Mouse (Mus musculus) myocyte (in vitro differentiated cells): ENCODE measurements around the gene Mapk13. TPM values are rescaled to one million over a fixed set of nuclear protein-coding genes. Genes with fewer than 3 reads are reported as not detected.

ENCODE experiments used
- H3K27me3 ChIP-seq: one replicate; pipeline ENCODE4 v1.6.1; 2011; ENCODE audit not compliant: control insufficient read depth, insufficient read depth, insufficient read length
- H3K36me3 ChIP-seq: one replicate; pipeline ENCODE4 v1.6.1; 2011; ENCODE audit not compliant: control insufficient read depth, insufficient read depth
- H3K4me2 ChIP-seq: one replicate; pipeline ENCODE4 v1.6.1; 2011; ENCODE audit warnings: low read depth, control low read depth
- H3K4me3 ChIP-seq: one replicate; pipeline ENCODE4 v1.5.1; 2011; ENCODE audit warnings: mild to moderate bottlenecking, control low read depth, moderate library complexity
- H3K79me2 ChIP-seq: one replicate; pipeline ENCODE4 v1.6.1; 2011; ENCODE audit not compliant: control insufficient read depth, insufficient read depth
- H3ac ChIP-seq: one replicate; pipeline ENCODE4 v1.6.1; 2011; ENCODE audit not compliant: control insufficient read depth, insufficient read length
- CEBPB ChIP-seq: IDR thresholded peaks from 2 replicates; pipeline ENCODE4 v1.6.1; 2011; ENCODE audit warnings: mild to moderate bottlenecking, moderate library complexity; ENCODE audit not compliant: poor library complexity, insufficient read depth, severe bottlenecking
- E2F4 ChIP-seq: IDR thresholded peaks from one replicate; pipeline ENCODE4 v1.6.1; 2011; ENCODE audit warnings: mild to moderate bottlenecking, control low read depth, moderate library complexity; ENCODE audit not compliant: insufficient read depth
- MAX ChIP-seq: IDR thresholded peaks from one replicate; pipeline ENCODE4 v1.6.1; 2011; ENCODE audit warnings: low read depth, mild to moderate bottlenecking, control low read depth
- MYOD1 ChIP-seq, 3 experiments: IDR thresholded peaks; one replicate each; pipeline ENCODE4 v1.6.1; 2011; ENCODE audit warnings: control low read depth in 2 of 3, low read depth in 2 of 3, mild to moderate bottlenecking in 2 of 3, moderate library complexity in 1 of 3; ENCODE audit not compliant: insufficient read length in 2 of 3, control insufficient read depth in 1 of 3
- MYOG ChIP-seq, 3 experiments: IDR thresholded peaks; one replicate each; pipeline ENCODE4 v1.6.1; 2011; ENCODE audit warnings: control low read depth in 2 of 3, low read depth in 2 of 3, mild to moderate bottlenecking in 2 of 3; ENCODE audit not compliant: insufficient read length in 2 of 3, control insufficient read depth in 1 of 3, insufficient read depth in 1 of 3
- POLR2A ChIP-seq: IDR thresholded peaks from one replicate; pipeline ENCODE4 v1.6.1; 2011; ENCODE audit warnings: low read depth, mild to moderate bottlenecking, control low read depth, moderate library complexity; ENCODE audit not compliant: insufficient read length
- POLR2AphosphoS2 ChIP-seq: IDR thresholded peaks from one replicate; pipeline ENCODE4 v1.6.1; 2011; ENCODE audit warnings: low read depth, control low read depth; ENCODE audit not compliant: insufficient read length
- REST ChIP-seq: IDR thresholded peaks from one replicate; pipeline ENCODE4 v1.6.1; 2011; ENCODE audit warnings: mild to moderate bottlenecking, control low read depth, moderate library complexity; ENCODE audit not compliant: insufficient read depth, insufficient read length
- SRF ChIP-seq: IDR thresholded peaks from one replicate; pipeline ENCODE4 v1.6.1; 2011; ENCODE audit warnings: low read depth; ENCODE audit not compliant: control insufficient read depth, insufficient read length
- TCF12 ChIP-seq: IDR thresholded peaks from one replicate; pipeline ENCODE4 v1.6.1; 2011; ENCODE audit warnings: mild to moderate bottlenecking, control low read depth; ENCODE audit not compliant: poor library complexity, insufficient read depth, severe bottlenecking
- TCF3 ChIP-seq: IDR thresholded peaks from one replicate; pipeline ENCODE4 v1.6.1; 2011; ENCODE audit warnings: low read depth, control low read depth; ENCODE audit not compliant: insufficient read length
- USF1 ChIP-seq: IDR thresholded peaks from one replicate; pipeline ENCODE4 v1.6.1; 2011; ENCODE audit warnings: low read depth, mild to moderate bottlenecking, control low read depth, moderate library complexity
- polyA plus RNA-seq: library from polyadenylated mRNA; unstranded; fragments of >200 nt; fragmentation: generic; extraction: Trizol; gene quantifications from one replicate; pipeline ENCODE4 v1.2.1, GENCODE M21; 2012; ENCODE audit warnings: missing spikeins

The Mapk13 gene
- polyA plus RNA-seq, 1 experiment: 0.08 TPM

- H3K79me2 ChIP-seq: no peaks in the 10 kb centered on the region
- no peaks in the 10 kb centered on the region for H3K36me3 ChIP-seq
- H3K27me3 ChIP-seq: no peaks in the 10 kb centered on the region
- TF ChIP-seq USF1: no peak
- H3ac ChIP-seq: no peak overlapping the region
- H3K4me2 ChIP-seq: no peak overlapping the region
- H3K4me3 ChIP-seq: no peak overlapping the region
Measured at GRCm38 (mm10) chr17:28785036-28785435, 15.9 kb downstream of the Mapk13 start.

DNA sequence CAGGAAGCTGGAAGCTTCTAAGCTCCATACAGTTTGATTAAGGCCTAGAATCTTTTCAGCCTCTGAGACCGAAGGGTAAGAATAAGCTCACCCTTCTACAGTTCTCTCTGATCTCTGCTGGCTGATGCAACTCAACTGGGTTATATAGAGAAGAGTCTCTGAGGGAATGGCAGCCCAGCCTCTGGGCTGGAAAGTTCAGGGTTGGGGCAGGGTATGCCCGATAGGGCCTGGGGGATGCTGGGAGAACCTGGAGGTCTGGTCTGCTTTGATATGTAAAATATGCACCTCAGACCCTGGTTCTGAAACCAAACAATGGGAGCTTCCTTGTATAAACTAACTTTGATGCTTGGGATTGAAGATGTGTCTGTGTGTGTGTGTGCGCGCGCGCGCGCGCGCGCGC lies 18.4 kb downstream of the Mapk13 start:
- H3K79me2 ChIP-seq: no peaks in the 10 kb centered on the region
- H3ac ChIP-seq: no peak overlapping the region
- no peak for TF ChIP-seq POLR2AphosphoS2
- TF ChIP-seq E2F4: no peak
- no peak for TF ChIP-seq MYOD1 (IDR thresholded peaks at IDR 0.05; ENCODE audit: control insufficient read depth in 1 of 3, insufficient read length in 2 of 3, low read depth in 2 of 3)
- TF ChIP-seq SRF: no peak
- no peak for TF ChIP-seq REST
- no peak for TF ChIP-seq MAX
- TF ChIP-seq POLR2A: no peak
- no peak for TF ChIP-seq TCF3

GRCm38 (mm10) chr17:28797031-28797430 lies 27.9 kb downstream of the Mapk13 start:
- no peak overlapping the region for H3K4me2 ChIP-seq
- no peaks in the 10 kb centered on the region for H3K27me3 ChIP-seq
- peaks cover 5% of the 10 kb centered on the region for H3K79me2 ChIP-seq
- H3ac ChIP-seq: no peak overlapping the region
- H3K36me3 ChIP-seq: no peaks in the 10 kb centered on the region
- no peak for TF ChIP-seq MYOD1 (IDR thresholded peaks at IDR 0.05; ENCODE audit: control insufficient read depth in 1 of 3, insufficient read length in 2 of 3, low read depth in 2 of 3)
- no peak for TF ChIP-seq POLR2A
- TF ChIP-seq POLR2AphosphoS2: no peak
- TF ChIP-seq MAX: no peak
- TF ChIP-seq REST: no peak
- TF ChIP-seq MYOG (IDR thresholded peaks at IDR 0.05; ENCODE audit: control insufficient read depth in 1 of 3, insufficient read depth in 1 of 3, insufficient read length in 2 of 3, low read depth in 2 of 3): no peak
- TF ChIP-seq USF1: no peak
- TF ChIP-seq CEBPB: no peak
- TF ChIP-seq TCF12: no peak
- TF ChIP-seq SRF: no peak
- TF ChIP-seq TCF3: no peak
- no peak for TF ChIP-seq E2F4
- H3K4me3 ChIP-seq: no peak overlapping the region

More for the DNA sequence above, 18.4 kb downstream of the Mapk13 start:
- no peaks in the 10 kb centered on the region for H3K36me3 ChIP-seq
- no peak overlapping the region for H3K4me3 ChIP-seq
- no peaks in the 10 kb centered on the region for H3K27me3 ChIP-seq
- H3K4me2 ChIP-seq: no peak overlapping the region

DNA sequence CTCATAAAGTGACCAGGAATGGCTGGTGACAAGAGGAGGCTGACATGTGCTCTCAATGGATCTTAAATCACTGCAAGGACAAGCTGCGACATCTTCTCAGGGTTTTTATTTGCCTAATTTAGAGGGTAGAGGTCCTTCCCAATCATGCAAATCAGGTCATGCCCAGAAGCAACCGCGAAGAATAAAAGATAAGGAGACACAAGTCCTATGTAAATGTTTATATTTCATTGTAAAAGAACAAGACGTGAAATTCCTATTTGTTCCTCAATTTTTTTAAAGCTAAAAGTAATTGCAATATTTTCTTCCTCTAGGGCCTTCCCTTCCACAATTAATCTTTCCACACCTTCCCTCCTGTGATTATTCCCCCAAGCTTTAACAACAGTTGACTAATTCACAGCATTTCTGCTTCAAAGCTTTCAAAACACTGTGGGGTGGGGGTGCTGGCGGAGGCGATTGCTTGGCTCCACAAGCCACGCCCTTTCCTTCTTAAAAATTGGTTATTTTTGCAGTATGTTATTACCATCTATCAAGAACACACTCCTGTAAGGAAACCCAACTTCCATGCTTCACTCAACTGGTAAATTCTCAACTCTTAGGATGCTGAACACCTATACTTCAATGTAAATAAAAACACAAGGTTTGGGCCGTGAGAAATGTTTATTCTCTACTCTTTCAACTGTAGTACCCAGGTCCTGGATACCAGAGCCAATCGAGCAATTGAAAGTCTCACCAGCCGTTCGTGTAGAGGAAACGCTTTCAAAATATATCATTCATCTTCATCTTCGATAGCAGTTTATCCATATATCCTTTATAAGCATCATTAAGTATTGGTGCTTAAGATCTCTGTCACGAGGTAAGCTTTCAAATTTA lies 30.4 kb downstream of the Mapk13 start:
- no peak for TF ChIP-seq MYOG (IDR thresholded peaks at IDR 0.05; ENCODE audit: control insufficient read depth in 1 of 3, insufficient read depth in 1 of 3, insufficient read length in 2 of 3, low read depth in 2 of 3)
- no peak for TF ChIP-seq E2F4
- TF ChIP-seq CEBPB: no peak
- no peak for TF ChIP-seq SRF
- no peak for TF ChIP-seq MYOD1 (IDR thresholded peaks at IDR 0.05; ENCODE audit: control insufficient read depth in 1 of 3, insufficient read length in 2 of 3, low read depth in 2 of 3)
- no peak for TF ChIP-seq REST
- no peak for TF ChIP-seq TCF3
- no peak for TF ChIP-seq POLR2AphosphoS2
- no peak for TF ChIP-seq MAX
- TF ChIP-seq POLR2A: no peak
- TF ChIP-seq TCF12: no peak
- TF ChIP-seq USF1: no peak
- Histone ChIP-seq H3K27me3 (no peaks in the 10 kb centered on the region), H3K4me2 (peak overlapping the region; percentile 82), H3K36me3 (no peaks in the 10 kb centered on the region), H3K4me3 (peak overlapping the region; percentile 56), H3ac (peak overlapping the region; percentile 89), H3K79me2 (peaks cover 30% of the 10 kb centered on the region)

GRCm38 (mm10) chr17:28800281-28800670 lies 31.2 kb downstream of the Mapk13 start:
- H3K4me3 ChIP-seq: peak overlapping the region; percentile 56
- peaks cover 36% of the 10 kb centered on the region for H3K79me2 ChIP-seq
- no peak for TF ChIP-seq CEBPB
- TF ChIP-seq MAX: no peak
- no peaks in the 10 kb centered on the region for H3K27me3 ChIP-seq
- H3ac ChIP-seq: peak overlapping the region; percentile 89
- H3K36me3 ChIP-seq: no peaks in the 10 kb centered on the region
- H3K4me2 ChIP-seq: peak overlapping the region; percentile 82
